Mouse (Mus musculus): ENCODE data around the gene Mbnl3. TPM values are rescaled to one million over a fixed set of nuclear protein-coding genes. Genes with fewer than 3 reads are reported as not detected.

Mbnl3 gene
- polyA plus RNA-seq, 1 experiment from 2014 or later: 13.6 TPM

DNA sequence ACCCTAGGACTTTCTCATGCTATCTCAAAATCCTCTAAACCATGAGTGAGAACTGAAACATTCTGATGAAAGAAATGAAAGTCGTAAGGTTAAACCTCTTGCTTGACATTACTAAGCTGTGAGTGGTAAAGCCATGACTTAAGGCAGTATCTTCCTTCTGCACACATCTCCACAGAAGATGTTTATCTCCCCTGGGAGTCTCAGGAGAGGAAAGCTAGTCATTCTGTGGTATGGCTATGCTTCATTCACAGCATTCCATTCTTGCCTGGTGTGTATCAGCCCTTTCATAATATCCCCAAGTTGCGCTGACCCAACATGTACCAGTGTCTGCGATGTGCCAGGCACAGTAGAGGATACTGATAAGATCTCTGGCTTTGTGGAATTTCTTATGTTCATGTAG is 38.4 kb downstream of the Mbnl3 start:
- no peak for ATAC-seq (ENCODE audit: insufficient number of reproducible peaks, insufficient read depth, low FRiP score, low read depth)
- Histone ChIP-seq H3K4me1 (ENCODE audit: control insufficient read depth, insufficient read depth, low read length) (no peaks in the 10 kb centered on the region), H3K9me3 (ENCODE audit: control insufficient read depth, low read depth, low read length) (no peaks in the 10 kb centered on the region), H3K27me3 (ENCODE audit: control insufficient read depth, insufficient read depth, low read length) (no peaks in the 10 kb centered on the region), H3K4me3 (ENCODE audit: low read depth, low read length) (no peak overlapping the region), H3K27ac (ENCODE audit: low read length) (no peak overlapping the region), H3K36me3 (ENCODE audit: control insufficient read depth, insufficient read depth, low read length) (no peaks in the 10 kb centered on the region), H3K9ac (replicated peaks; ENCODE audit: low read depth, low read length) (no peak overlapping the region), H3K4me2 (replicated peaks; ENCODE audit: low read depth, low read length) (no peak overlapping the region)
- 82% methylated on average over 3 of the region's 3 CpGs for WGBS

DNA sequence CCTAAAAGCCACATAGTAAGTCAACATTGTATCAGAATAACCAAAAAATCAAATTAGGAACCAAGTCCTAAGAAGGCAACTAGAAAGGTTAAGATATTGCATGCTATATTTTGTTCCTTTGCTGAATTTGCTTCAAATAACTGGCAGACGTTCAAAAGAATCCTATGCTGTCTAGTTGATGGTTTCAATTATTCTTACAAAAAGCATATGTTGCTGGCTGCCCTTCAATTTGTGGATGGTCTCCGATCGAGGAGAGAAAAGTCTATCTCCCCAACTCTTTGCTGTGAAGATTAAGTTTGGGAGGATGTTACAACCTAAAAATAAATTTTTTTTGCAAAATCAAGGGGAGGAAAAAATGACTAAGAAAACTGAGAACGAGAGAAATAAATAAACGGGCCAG is 41.6 kb downstream of the Mbnl3 start:
- no peak for ATAC-seq (ENCODE audit: insufficient number of reproducible peaks, insufficient read depth, low FRiP score, low read depth)
- Histone ChIP-seq H3K9ac (replicated peaks; ENCODE audit: low read depth, low read length) (no peak overlapping the region), H3K4me3 (ENCODE audit: low read depth, low read length) (no peak overlapping the region), H3K36me3 (ENCODE audit: control insufficient read depth, insufficient read depth, low read length) (no peaks in the 10 kb centered on the region), H3K9me3 (ENCODE audit: control insufficient read depth, low read depth, low read length) (no peaks in the 10 kb centered on the region), H3K4me2 (replicated peaks; ENCODE audit: low read depth, low read length) (no peak overlapping the region), H3K27me3 (ENCODE audit: control insufficient read depth, insufficient read depth, low read length) (no peaks in the 10 kb centered on the region), H3K4me1 (ENCODE audit: control insufficient read depth, insufficient read depth, low read length) (no peaks in the 10 kb centered on the region), H3K27ac (ENCODE audit: low read length) (no peak overlapping the region)
- 57% methylated on average over 5 of the region's 5 CpGs for WGBS

DNA sequence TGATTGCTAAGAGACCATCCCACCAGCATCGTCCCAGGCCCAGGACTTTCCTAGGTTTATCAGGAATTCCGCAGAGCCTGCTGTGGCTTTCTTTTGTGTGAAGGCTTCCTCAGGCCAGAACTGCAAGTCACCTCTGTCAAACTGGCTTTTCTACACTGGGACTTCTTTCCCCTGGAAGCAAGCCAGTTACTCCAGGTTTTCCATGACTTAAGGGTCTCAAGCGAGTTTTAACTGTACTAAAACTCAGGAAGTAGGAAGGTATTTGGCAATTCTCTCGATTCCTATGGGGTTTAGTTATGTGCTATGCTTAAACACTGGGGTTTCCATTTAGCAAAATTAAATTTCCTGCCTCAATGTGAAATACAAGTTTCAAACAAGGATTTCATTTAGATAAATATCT is 57.9 kb downstream of the Mbnl3 start:
- no peak overlapping the region for H3K27ac ChIP-seq (ENCODE audit: low read length)
- ATAC-seq (ENCODE audit: insufficient number of reproducible peaks, insufficient read depth, low FRiP score, low read depth): no peak
- no peaks in the 10 kb centered on the region for H3K27me3 ChIP-seq (ENCODE audit: control insufficient read depth, insufficient read depth, low read length)
- no peak overlapping the region for H3K9ac ChIP-seq (replicated peaks; ENCODE audit: low read depth, low read length)
- no peaks in the 10 kb centered on the region for H3K36me3 ChIP-seq (ENCODE audit: control insufficient read depth, insufficient read depth, low read length)
- no peak overlapping the region for H3K4me2 ChIP-seq (replicated peaks; ENCODE audit: low read depth, low read length)
- no peaks in the 10 kb centered on the region for H3K4me1 ChIP-seq (ENCODE audit: control insufficient read depth, insufficient read depth, low read length)
- 62% methylated on average over 4 of the region's 4 CpGs for WGBS
- no peak overlapping the region for H3K4me3 ChIP-seq (ENCODE audit: low read depth, low read length)
- no peaks in the 10 kb centered on the region for H3K9me3 ChIP-seq (ENCODE audit: control insufficient read depth, low read depth, low read length)

DNA sequence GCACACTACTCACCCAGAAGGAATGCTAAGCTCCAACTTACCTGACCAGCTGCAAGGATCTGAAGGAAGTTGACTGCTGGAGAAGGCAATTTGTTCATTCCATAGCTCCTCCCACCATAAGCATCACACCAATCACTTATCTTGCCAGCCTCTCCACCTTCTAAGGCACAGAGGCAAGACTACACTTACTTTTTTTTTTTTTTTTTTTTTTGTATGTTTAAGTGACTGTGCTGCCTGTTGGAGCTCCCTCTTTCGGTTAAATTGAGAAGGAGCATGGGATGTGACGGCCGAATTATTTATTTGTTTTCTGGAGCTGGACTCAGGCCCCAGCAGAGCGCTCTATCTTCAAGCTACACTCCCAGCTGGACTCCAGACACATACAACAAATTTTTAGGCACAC is 60.0 kb downstream of the Mbnl3 start:
- Histone ChIP-seq H3K27me3 (ENCODE audit: control insufficient read depth, insufficient read depth, low read length) (no peaks in the 10 kb centered on the region), H3K9me3 (ENCODE audit: control insufficient read depth, low read depth, low read length) (no peaks in the 10 kb centered on the region), H3K4me1 (ENCODE audit: control insufficient read depth, insufficient read depth, low read length) (no peaks in the 10 kb centered on the region), H3K36me3 (ENCODE audit: control insufficient read depth, insufficient read depth, low read length) (no peaks in the 10 kb centered on the region), H3K4me3 (ENCODE audit: low read depth, low read length) (no peak overlapping the region), H3K9ac (replicated peaks; ENCODE audit: low read depth, low read length) (no peak overlapping the region), H3K4me2 (replicated peaks; ENCODE audit: low read depth, low read length) (no peak overlapping the region), H3K27ac (ENCODE audit: low read length) (no peak overlapping the region)
- ATAC-seq (ENCODE audit: insufficient number of reproducible peaks, insufficient read depth, low FRiP score, low read depth): no peak
- 39% methylated on average over 4 of the region's 4 CpGs for WGBS

DNA sequence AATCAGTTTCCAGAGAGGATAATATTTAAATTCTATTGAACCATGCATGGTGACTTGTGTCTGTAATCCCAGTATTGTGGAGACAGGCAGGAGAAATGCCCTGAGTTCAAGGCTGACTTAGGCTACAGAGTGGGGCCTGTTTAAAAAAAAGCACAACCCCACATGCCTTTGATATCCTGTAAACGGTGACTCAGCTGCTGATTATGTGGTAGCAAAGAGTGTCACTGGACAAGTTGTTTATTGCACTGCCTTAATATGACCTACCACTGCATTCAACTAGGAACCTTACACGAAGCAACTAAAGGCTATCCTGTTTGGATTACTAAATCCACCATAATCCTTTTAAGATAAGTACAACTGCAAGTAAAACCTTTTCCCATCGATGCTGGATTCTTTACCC is 66.3 kb downstream of the Mbnl3 start:
- ATAC-seq (ENCODE audit: insufficient number of reproducible peaks, insufficient read depth, low FRiP score, low read depth): no peak
- Histone ChIP-seq H3K4me1 (ENCODE audit: control insufficient read depth, insufficient read depth, low read length) (no peaks in the 10 kb centered on the region), H3K9me3 (ENCODE audit: control insufficient read depth, low read depth, low read length) (no peaks in the 10 kb centered on the region), H3K4me2 (replicated peaks; ENCODE audit: low read depth, low read length) (no peak overlapping the region), H3K36me3 (ENCODE audit: control insufficient read depth, insufficient read depth, low read length) (no peaks in the 10 kb centered on the region), H3K27ac (ENCODE audit: low read length) (no peak overlapping the region), H3K4me3 (ENCODE audit: low read depth, low read length) (no peak overlapping the region), H3K9ac (replicated peaks; ENCODE audit: low read depth, low read length) (no peak overlapping the region), H3K27me3 (ENCODE audit: control insufficient read depth, insufficient read depth, low read length) (no peaks in the 10 kb centered on the region)
- WGBS: 25% methylated on average over 3 of the region's 3 CpGs

DNA sequence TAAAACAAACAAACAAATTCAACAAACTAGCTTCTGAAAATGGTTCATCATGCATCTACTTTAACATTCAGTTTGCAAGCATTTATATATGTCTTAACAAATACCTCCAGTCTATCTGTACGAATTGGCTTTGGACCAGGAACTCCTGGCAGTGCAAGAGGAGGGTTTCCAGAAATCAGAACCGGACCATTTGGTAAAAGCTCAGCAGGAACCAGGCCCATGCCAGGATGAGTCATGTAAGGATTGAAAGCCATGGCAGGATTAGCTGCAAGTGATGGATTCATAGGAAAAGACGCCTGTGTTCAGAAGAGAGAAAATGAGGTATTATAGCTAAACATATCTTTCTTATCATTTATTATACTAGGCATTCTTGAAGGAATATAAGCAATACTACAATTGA is 75.0 kb downstream of the Mbnl3 start:
- ATAC-seq (ENCODE audit: insufficient number of reproducible peaks, insufficient read depth, low FRiP score, low read depth): no peak
- Histone ChIP-seq H3K4me2 (replicated peaks; ENCODE audit: low read depth, low read length) (no peak overlapping the region), H3K9ac (replicated peaks; ENCODE audit: low read depth, low read length) (no peak overlapping the region), H3K4me1 (ENCODE audit: control insufficient read depth, insufficient read depth, low read length) (no peaks in the 10 kb centered on the region), H3K27ac (ENCODE audit: low read length) (no peak overlapping the region), H3K27me3 (ENCODE audit: control insufficient read depth, insufficient read depth, low read length) (no peaks in the 10 kb centered on the region), H3K9me3 (ENCODE audit: control insufficient read depth, low read depth, low read length) (no peaks in the 10 kb centered on the region), H3K4me3 (ENCODE audit: low read depth, low read length) (no peak overlapping the region), H3K36me3 (ENCODE audit: control insufficient read depth, insufficient read depth, low read length) (no peaks in the 10 kb centered on the region)
- 78% methylated on average over 3 of the region's 3 CpGs for WGBS

DNA sequence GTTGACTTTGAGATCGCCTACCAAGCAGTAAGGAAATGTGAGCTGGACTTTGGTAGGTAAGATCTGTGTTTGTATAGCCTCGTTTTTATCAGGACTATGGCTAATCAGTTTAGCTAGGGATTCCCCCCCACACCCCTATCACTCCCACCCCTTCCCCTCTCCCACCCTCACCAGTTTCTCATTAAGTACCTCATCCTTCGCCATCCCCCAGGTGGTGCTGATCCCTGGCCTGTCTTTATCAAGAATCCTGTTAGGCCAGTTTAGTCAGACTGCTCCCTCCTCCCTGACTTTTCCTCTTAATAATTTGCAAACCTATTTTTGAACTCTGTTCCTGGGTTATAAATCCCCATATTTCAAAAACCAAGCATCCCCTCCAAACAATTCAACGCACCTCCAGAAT is 103.6 kb downstream of the Mbnl3 start:
- WGBS: 73% methylated on average over 4 of the region's 4 CpGs
- Histone ChIP-seq H3K9me3 (ENCODE audit: control insufficient read depth, low read depth, low read length) (no peaks in the 10 kb centered on the region), H3K4me3 (ENCODE audit: low read depth, low read length) (no peak overlapping the region), H3K4me1 (ENCODE audit: control insufficient read depth, insufficient read depth, low read length) (no peaks in the 10 kb centered on the region), H3K36me3 (ENCODE audit: control insufficient read depth, insufficient read depth, low read length) (no peaks in the 10 kb centered on the region), H3K4me2 (replicated peaks; ENCODE audit: low read depth, low read length) (no peak overlapping the region), H3K27ac (ENCODE audit: low read length) (no peak overlapping the region), H3K9ac (replicated peaks; ENCODE audit: low read depth, low read length) (no peak overlapping the region), H3K27me3 (ENCODE audit: control insufficient read depth, insufficient read depth, low read length) (no peaks in the 10 kb centered on the region)
- no peak for ATAC-seq (ENCODE audit: insufficient number of reproducible peaks, insufficient read depth, low FRiP score, low read depth)

DNA sequence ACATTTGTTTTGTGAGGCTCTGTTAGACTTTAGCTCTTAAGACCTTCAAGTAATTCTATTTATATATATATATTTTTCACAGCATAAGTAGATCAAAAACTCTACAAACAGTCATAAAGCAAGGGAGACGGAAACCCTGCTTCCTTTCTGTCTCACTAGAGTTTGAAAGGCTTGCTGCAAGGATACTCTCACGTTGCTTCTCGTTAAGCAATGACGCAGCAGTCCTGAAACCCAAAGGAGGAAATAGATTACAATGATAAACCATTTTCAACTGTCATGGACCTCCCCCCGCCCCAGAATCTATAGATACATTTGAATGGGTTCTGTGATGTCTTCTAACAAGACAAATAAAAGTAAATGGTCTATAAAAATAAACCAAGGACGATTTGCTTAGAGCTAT is 121.4 kb downstream of the Mbnl3 start:
- no peak overlapping the region for H3K4me3 ChIP-seq (ENCODE audit: low read depth, low read length)
- no peak for ATAC-seq (ENCODE audit: insufficient number of reproducible peaks, insufficient read depth, low FRiP score, low read depth)
- H3K27ac ChIP-seq (ENCODE audit: low read length): no peak overlapping the region
- H3K36me3 ChIP-seq (ENCODE audit: control insufficient read depth, insufficient read depth, low read length): no peaks in the 10 kb centered on the region
- no peaks in the 10 kb centered on the region for H3K9me3 ChIP-seq (ENCODE audit: control insufficient read depth, low read depth, low read length)
- H3K4me2 ChIP-seq (replicated peaks; ENCODE audit: low read depth, low read length): no peak overlapping the region
- no peak overlapping the region for H3K9ac ChIP-seq (replicated peaks; ENCODE audit: low read depth, low read length)
- no peaks in the 10 kb centered on the region for H3K27me3 ChIP-seq (ENCODE audit: control insufficient read depth, insufficient read depth, low read length)
- WGBS: 74% methylated on average over 6 of the region's 6 CpGs
- no peaks in the 10 kb centered on the region for H3K4me1 ChIP-seq (ENCODE audit: control insufficient read depth, insufficient read depth, low read length)

DNA sequence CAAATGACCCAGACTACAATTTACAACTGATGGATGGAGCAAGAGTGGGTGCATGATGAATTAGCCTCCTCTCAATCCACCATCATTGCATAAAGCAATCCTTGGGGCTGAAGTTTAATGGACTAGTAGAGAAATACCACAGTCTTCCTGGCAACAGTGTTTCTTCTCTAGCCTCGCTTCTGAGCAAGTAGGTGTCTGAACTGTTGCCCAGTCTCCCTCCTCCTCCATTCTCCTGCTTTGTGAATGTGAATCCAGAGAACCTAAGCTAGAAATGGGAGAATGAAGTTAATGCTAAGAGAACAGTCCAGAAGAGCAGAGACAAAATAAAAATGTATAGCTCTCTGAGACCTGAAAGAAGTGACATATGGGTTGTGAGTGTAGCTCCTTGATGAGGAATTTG is 122.1 kb downstream of the Mbnl3 start:
- H3K4me3 ChIP-seq (ENCODE audit: low read depth, low read length): no peak overlapping the region
- no peak overlapping the region for H3K4me2 ChIP-seq (replicated peaks; ENCODE audit: low read depth, low read length)
- no peaks in the 10 kb centered on the region for H3K27me3 ChIP-seq (ENCODE audit: control insufficient read depth, insufficient read depth, low read length)
- no peak for ATAC-seq (ENCODE audit: insufficient number of reproducible peaks, insufficient read depth, low FRiP score, low read depth)
- H3K9ac ChIP-seq (replicated peaks; ENCODE audit: low read depth, low read length): no peak overlapping the region
- H3K9me3 ChIP-seq (ENCODE audit: control insufficient read depth, low read depth, low read length): no peaks in the 10 kb centered on the region
- H3K36me3 ChIP-seq (ENCODE audit: control insufficient read depth, insufficient read depth, low read length): no peaks in the 10 kb centered on the region
- H3K27ac ChIP-seq (ENCODE audit: low read length): no peak overlapping the region
- WGBS: 63% methylated on average over 1 of the region's 1 CpGs
- H3K4me1 ChIP-seq (ENCODE audit: control insufficient read depth, insufficient read depth, low read length): no peaks in the 10 kb centered on the region

Data from stomach, embryonic 14.5 days (tissue).